Mouse (Mus musculus): ENCODE results near the gene Nmrk2.
"Not testable (repeated sequence)": the region's sequence is repeated elsewhere in the genome, so short reads cannot be mapped to it uniquely, and the experiment has no call there.

The Nmrk2 gene

DNA sequence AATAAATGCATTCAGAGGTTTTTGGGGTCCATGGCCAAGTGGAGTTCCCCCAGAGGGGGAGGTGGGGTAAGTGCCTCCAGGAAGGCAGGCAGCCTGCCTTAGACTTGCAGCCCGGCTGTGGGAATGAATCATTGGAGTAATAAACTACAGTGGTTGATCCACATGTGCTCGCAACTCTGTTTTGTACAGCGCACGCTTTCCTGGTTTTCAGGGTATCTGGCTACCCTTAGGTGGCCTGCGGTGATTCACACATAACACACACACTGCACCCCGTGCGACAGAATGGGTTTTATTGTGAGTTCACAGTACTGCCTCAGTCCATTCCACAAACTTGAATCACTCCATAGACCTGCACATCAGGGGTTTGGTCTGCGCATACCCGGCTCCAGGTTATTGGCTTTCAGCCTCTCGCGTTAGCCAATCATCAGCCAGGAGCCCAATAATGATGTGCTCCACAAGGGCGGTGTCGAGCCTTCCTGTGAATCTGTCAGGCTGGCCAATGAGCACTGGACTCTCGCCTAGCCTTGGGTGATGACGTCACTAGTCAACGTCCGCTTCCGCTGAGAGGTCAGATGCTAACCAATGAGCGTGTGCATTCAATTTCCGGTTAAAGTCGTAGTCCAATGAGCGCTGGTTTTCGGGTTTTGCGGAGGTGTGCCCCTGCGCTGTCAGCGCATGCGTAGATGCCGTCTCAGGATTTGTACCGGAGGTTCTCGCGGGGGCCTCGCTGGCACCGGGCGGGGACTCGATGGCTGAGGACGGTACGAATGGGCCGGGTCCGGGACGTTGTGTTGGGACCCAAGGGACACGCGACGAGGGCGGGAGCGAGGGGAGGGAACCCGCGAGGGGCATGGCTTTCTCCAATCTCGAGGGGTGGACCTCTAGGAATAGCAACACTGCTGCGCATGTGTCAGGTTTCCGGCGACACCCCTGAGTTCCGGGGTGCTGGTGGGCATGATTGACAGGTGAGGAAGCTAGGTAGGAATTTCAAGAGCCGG lies 19.2 kb downstream of the Nmrk2 start, which contains the start of gene Dapk3:
Gene Dapk3, plus strand, starts transcription at position 670 of the 998 bp plus-strand sequence.
- peak; percentile 98 for DNase-seq

DNA sequence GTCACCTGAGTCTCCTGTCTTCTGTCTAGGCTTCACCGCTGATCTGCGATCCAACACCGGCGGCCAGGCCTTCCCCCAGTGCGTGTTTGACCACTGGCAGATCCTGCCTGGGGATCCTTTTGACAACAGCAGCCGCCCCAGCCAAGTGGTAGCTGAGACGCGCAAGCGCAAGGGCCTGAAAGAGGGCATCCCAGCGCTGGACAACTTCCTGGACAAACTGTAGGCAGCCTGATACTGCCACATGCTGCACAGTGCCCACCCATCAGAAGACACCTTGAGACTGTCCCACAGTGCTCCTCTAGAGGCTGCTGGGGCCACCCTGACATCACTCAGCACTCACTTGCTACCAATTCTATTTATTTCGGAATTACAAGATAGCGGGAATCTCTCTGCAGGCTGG lies 20.0 kb downstream of the Nmrk2 start:
- not testable (repeated sequence) for DNase-seq

DNA sequence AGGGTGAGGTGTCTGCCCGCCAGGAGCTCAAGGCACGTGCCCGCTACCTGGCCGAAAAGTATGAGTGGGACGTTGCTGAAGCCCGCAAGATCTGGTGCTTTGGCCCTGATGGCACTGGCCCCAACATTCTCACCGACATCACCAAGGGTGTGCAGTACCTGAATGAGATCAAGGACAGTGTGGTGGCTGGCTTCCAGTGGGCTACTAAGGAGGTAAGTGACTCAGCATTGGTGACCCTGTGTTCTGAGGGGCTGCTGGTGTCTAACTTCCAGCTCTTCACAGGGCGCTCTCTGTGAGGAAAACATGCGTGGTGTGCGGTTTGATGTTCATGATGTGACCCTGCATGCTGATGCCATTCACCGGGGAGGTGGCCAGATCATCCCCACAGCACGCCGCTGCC lies 20.9 kb downstream of the Nmrk2 start:
- DNase-seq = no peak

DNA sequence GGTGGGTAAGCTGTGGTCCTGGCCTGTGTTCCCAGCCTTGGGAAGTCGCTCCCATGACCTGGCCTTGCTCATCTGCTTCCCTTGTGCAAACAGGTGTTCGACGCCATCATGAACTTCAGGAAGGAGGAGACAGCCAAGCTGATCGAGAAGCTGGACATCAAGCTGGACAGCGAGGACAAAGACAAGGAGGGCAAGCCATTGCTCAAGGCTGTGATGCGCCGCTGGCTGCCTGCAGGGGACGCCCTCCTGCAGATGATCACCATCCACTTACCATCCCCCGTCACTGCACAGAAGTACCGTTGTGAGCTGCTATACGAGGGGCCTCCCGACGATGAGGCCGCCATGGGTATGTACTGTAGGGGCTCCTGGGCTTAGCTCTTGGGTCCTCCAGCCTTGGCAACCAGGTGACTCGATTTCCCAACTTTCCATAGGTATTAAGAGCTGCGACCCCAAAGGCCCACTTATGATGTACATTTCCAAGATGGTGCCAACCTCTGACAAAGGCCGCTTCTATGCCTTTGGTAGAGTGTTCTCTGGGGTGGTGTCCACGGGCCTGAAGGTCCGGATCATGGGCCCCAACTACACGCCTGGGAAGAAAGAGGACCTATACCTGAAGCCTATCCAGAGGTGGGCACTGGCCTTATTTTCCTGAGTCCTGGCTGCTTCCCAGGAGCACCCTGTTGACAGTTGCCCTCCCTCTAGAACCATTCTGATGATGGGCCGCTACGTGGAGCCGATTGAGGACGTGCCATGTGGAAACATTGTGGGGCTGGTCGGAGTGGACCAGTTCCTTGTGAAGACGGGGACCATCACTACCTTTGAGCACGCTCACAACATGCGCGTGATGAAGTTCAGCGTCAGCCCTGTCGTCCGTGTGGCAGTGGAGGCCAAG lies 22.2 kb downstream of the Nmrk2 start:
- no peak for DNase-seq

DNA sequence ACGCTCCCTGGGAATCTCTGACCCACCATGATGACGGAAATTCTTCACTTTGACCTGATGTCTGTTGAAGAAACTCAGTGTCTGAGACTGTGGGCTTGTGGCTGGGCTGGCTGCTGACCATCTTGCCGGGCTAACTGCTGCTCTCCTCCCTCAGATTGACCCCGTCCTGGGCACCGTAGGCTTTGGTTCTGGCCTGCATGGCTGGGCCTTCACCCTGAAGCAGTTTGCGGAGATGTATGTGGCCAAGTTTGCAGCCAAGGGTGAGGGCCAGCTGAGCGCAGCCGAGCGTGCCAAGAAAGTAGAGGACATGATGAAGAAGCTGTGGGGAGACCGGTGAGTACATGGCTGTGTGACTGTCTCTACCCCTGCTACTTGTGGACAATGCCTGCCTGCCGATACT lies 22.9 kb downstream of the Nmrk2 start:
- no peak for DNase-seq

DNA sequence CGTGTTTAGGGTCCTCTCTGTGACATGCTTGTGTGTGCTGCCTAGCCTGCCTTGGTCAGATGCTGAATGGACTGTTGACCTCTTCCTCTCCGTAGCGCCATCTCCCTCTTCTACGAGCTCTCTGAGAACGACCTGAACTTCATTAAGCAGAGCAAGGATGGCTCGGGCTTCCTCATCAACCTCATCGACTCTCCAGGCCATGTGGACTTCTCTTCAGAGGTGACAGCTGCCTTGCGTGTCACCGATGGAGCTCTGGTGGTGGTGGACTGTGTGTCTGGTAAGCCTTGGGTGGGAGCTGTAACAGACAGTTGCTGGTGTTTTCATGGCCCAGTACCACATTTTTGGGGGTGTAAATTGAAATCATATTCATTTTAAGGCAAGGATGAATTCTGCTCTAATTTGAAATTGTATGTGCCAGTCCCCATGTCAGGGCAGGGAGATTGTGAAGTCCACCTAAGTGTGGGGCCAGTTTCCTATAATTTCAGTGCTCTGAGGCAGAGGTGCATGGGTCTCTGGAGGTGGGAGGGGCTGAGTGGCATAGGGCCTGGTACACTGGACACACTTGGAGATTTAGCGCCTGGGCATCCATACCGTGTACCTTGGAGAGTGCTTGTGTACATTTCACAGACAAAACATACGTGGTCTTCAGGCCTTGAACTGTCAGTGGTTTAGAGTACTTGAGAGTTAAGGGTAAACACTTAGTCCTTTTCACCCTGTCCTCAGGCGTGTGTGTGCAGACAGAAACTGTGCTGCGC lies 23.7 kb downstream of the Nmrk2 start:
- DNase-seq = no peak

DNA sequence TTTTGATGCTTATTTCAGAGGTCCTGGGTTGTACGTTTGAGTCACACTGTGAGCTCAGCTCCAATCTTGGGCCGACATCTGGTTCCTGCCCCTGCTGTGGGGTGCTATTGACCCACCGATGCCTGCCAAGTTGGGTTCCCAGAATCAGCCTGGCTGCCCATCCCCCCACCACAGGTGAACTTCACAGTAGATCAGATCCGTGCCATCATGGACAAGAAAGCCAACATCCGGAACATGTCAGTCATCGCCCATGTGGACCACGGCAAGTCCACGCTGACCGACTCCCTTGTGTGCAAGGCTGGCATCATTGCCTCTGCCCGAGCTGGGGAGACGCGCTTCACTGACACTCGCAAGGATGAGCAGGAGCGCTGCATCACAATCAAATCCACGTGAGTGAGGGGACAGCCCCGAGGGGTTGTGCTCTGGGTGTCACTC lies 24.3 kb downstream of the Nmrk2 start:
- no peak for DNase-seq

DNA sequence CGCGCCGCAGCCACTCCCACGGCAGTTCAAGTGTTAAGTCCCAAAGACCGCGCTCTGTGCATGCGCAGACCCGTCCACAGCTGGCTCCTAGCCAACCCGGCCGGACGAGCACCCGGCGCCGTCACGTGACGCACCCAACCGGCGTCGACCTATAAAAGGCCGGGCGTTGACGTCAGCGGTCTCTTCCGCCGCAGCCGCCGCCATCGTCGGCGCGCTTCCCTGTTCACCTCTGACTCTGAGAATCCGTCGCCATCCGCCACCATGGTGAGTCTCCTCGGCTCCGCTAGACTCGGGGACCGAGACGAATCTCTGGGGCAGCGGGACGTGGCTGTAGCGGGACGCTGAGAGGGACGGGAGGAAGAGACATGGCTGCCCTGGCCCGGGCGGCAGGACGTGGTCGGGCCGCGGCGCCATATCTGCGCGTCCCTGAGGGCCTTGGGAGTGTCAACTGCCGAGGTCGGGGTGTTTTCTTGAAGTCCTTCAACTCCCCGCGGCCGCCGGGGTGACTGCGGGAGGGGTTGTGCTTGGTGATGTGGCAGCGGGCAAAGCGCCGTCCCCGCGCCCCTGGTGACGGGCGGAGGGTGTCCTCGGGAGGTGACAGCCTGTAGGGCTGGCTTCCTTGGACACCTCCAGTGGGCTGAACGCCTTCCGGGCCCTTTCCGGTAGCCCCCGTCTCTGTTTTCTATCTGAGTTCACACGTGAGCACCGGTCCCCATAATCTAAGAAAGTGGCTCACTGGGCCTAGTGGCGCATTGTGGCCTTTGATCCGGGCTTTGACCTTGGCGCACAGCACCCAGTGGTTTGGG lies 25.2 kb downstream of the Nmrk2 start, which contains the start of gene Eef2:
Gene Eef2, plus strand, starts transcription at position 166 of the 806 bp plus-strand sequence.
- peak; percentile 97 for DNase-seq

DNA sequence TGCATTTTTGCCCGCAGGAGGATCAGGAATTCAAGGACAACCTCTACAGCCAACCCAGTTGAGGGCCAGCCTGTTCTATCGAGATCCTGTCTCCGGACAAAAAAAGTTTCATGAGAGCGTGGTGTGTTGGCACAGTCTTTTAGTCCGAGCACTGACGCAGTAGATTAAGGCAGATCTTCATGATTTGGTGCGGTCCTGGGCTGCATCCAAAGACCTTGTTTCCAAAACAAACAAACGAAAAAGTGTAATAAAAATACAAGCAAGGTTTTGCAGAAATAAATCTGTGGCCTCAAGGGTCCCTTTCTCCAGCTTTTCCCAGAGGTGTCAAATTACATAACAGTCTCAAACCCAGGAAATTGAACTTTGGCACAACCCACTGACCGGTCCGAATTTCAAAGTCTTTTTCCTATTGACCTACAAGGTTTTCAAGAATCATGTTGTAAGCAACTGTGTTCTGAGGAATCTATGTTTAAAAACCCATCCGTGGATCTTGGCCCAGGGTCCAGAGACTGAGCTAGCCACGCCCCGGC lies 25.9 kb downstream of the Nmrk2 start:
- DNase-seq = no peak

DNA sequence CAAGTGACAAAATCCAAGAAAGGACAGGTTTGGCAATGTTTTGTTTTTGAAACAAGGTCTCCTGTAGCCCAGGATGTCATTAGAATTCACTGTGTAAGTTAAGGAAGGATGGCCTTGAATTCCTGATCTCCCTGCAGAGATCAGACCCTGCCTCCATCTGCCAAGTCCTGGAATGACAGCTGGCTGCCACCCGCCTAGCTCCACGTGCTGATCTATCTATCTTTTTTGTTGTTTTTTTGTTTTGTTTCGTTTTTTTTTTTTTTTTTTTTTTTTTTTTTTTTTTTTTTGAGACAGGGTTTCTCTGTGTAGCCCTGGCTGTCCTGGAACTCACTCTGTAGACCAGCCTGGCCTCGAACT lies 26.5 kb downstream of the Nmrk2 start:
- DNase-seq = not testable (repeated sequence)

DNA sequence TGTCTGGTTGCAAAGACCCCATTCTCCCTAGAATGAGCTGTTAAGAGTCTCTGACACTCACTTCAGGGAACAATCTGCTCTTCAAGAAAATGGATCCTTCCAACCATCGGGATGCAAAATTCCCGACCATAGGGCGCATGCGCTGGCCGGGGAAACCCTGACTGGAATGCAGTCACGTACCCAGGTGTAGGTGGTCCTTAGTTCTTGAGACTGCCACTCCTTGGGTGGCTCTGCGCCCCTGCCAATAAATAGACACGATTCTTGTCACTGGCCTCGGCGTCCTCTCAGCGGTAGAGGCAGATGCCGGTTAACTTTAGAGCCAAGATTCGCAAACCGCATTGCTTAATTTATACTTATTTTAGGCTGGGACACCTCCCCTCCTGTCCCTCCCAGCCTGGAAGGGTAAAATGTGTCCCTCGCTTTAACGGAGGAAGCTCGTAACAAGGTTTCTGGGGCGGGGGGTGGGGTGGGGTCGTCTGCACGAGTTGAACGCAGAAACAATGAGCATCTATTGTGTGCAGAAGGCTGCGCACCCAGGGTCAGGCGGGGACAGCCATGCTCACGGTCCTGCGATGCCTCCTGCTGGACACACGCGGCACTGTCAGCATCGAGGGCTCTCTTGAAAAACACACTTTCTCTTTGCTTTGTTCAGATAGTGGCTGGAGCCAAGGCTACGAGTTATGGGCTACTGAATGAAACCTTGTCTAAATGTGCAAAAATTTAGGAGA lies 27.1 kb downstream of the Nmrk2 start:
- peak; percentile 80 for DNase-seq

DNA sequence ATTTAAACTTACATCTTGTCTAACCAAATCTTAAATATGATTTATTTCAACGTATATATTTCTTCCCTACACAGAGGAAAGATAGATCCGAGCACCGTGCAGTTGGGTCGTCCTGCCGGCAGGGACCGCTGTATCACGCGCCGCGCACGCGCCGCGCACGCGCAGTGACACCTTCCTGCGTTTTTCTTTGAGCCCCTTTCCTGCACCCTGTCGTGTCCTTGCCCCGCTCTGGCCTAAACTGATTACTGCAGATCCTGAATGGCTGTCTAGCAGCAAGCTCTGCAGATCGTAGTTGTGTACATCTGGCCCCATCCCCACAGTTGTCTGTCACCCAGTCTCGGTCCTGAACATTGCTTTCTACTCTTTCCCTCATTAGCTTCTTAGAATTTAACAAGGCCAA lies 28.7 kb downstream of the Nmrk2 start:
- peak; percentile 84 for DNase-seq

DNA sequence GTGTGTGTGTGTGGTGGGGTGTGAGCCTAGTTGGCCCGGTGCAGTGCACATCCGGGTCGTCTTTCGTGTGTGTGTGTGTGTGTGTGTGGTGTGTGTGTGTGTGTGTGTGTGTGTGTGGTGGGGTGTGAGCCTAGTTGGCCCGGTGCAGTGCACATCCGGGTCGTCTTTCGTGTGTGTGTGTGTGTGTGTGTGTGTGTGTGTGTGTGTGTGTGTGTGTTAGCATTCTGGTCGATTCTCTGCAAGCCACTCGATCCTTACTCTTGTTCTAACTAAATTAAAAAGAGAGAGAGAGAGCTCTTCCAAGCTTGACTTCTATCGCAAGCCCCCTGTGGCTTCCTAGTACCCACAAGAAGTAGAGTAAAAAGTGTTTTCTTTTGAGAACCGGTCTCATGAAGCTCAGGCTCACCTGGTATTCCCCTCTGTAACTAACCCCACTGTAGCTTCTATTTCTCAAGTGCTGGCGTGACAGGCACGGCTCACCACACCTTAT lies 32.4 kb downstream of the Nmrk2 start:
- DNase-seq = not testable (repeated sequence)

DNA sequence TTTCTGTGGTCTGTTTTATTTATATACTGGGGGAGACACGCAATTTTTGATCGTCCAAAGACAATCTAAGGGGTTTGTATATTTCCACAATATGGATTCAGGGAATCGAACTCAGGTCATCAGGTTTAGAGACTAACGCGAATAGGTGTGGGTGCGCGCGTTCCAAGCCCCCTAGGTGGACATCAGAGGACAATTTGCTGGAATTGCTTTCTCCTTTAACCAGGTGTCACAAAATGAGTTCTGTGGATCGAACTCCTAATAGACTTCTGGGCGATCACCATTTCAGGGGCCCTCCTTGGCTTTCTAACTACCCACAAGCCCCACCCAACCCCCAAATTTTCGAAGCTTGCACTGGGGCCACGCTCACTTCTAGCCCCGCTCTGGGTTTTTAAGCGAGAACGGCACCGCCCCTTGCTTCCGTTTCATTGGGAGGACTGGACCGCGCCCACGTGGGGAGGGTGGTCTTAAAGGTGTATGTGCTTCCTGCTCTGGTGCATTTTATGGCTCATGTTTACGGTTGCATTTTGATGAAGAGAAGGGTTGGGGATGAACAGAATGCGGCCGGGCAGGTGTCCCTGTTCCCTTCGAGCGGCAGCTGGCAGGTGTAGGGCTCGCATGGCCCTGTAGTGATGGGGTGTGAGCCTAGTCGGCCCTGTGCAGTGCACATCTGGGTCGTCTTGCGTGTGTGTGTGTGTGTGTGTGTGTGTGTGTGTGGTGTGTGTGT lies 33.2 kb downstream of the Nmrk2 start:
- peak; percentile 76 for DNase-seq

DNA sequence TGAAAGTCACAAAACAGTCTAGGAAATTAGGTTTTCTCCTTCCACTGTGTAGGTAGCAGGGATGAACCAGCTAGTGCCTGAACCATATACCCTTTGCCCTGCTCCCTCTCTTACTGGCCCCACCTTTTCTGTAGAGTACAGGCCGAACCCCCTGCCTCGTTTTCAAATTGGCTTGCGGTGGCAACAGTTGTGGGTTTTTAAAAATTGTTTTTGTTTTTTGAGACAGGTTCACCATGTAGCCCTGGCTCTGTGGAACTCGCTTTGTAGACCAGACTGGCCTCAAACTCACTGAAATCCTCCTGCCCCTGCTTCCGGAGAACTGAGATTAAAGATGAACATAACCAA lies 33.8 kb downstream of the Nmrk2 start:
- DNase-seq = no peak

DNA sequence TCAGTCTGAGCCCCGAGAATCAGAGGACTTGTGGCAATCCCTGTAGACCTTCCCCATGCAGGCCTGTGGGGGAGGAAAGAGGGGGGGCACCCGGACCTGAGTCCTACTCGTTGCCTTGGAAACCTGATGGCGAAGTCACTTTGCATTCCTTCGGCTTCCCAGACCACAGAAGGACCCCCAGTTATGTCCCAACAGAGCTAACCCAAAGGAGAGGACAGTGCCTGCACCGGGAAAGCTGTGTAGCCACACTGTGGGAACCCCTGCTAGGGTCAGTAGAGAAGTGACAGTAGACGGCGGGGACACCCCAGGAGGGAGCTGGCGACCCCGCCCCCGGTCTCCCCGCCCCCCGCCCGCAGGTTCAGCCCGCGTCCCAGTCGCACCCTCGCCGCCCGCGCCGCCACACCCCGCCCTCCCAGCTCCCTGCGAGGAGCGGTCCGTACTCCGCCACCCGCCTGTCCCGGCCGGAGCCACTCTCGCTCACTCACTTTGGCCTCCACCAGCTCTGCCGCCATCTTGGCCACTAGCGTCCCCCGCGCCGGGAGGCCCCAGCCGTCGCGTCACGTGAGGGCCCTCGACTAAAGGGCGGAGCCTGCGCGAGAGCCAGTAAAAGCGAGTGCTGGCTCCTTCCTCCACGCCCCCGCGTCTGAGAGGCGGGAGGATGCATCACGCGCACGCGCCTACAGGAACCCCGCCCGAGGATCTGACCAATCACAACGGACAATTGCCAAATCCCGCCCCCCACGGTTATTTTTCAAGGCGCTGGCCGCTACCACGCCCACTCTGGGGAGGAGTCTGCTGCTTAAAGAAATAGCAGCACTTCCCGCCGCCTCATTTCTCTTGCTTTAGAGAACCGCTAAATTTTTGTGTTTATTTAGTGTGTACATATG lies 34.4 kb downstream of the Nmrk2 start, which contains the start of gene Pias4:
Gene Pias4, minus strand, starts transcription at position 724 of the 887 bp plus-strand sequence.
- DNase-seq = peak; percentile 100

DNA sequence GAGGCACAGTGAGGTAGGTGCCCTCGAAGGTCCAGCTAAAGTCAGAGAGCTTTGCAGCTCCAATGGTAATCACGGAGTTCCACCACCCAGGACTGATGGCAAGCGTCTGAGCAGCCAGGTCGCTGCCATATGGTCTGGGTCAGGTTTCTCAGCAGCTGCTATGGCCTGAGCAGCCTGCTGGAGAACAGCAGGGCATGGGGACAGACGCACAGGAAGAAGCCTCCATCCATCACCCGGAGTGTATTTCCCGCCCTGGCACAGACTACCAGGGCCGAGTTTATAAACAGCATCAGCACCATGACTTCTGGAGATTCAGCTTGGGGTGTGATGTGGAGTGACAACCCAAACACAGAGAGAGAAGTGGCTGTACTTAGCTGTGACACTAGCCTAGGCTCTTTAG lies 36.7 kb downstream of the Nmrk2 start:
- no peak for DNase-seq

DNA sequence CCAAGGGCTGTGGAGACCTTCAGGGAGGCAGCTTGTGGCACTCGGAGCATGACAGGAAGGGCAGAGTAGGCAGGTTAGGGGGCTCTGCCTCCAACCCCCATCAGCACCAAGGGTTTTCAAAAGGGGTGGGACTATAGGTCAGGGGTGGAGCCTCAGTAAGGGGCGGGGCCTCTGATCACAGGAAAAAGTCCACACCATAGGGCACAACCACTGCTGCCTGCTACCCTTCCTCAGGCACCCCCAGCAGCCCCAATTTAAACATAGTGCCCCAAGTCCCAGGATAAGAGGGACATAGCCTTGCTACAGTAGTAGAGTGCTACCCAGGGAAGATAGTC lies 39.6 kb downstream of the Nmrk2 start:
- DNase-seq = no peak
